Mouse (Mus musculus): ENCODE results near the gene Siva1.

GRCm38 (mm10) chr12:112671891-112672290, 27.4 kb downstream of the Siva1 start:
- TF ChIP-seq CTCF (IDR thresholded peaks at IDR 0.05; ENCODE audit: control insufficient read depth, insufficient read depth, insufficient read length) (no peak), USF1 (IDR thresholded peaks at IDR 0.05; ENCODE audit: low read depth) (no peak)
